8 mouse cellular contexts compared by ENCODE assay signal in the genomic region with DNA sequence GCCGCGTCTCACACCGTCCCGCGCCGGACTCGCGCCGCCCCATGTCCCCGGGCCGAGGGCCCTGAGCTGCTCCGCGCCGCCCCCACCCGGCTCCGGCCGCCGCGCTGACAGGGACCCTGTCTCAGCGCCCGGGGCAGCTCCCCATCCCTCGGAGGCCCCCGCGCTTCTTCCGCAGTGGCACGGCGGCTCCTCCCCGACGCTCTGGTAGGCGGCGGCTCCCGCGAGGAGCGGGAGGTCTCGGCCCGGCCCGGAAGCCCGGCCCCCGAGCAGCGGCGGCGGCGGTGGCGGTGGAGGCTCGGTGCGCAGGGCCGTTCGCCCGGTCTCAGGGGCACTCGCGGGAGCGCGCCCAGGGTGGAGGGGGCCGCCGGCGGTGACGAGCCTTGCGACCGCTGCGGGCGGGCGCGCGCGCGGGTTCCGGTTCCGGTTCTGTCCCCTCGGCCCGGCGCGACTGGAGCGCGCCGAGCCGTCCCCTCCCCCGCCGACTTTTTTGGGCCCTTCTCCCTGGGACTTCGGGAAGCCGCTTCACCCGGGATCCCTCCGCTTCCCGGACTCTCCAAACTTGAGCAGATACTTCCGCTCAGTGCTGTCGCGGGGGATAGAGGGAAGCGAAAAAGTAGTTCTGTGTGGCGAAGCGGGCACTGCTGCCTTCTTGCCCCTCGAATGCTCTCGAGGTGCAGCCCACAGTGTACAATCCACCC. TPM values are rescaled to one million over a fixed set of nuclear protein-coding genes. Genes with fewer than 3 reads are reported as not detected.
DNase-seq lines count a peak whose midpoint lies in the region; ATAC-seq and TF ChIP-seq lines count a peak whose summit lies in the region.

No protein-coding gene starts in this region.

- POLR2A ChIA-PET in Patski (lab: Charles Lee), result interaction anchor here (1.1 to 1.7 kb wide), 3 partner anchors 12 to 104 kb away, joined by 3 to 5 read pairs (median 3); no protein-coding TSS in a partner anchor

- peak overlapping the region; percentile 74 for H3K4me3 ChIP-seq in hindbrain, embryonic 12.5 days

- in situ Hi-C loops in Patski (cut with MboI; ENCODE audit: low pct_unique_long_range_greater_than_20kb), result loop anchor here (5.0 kb wide), 1 partner anchor 104 kb away; no protein-coding TSS in a partner anchor

- no peaks in the 10 kb centered on the region for H3K27me3 ChIP-seq in Patski
- no peaks in the 10 kb centered on the region for H3K27me3 ChIP-seq in hindbrain, embryonic 12.5 days

- H3K4me1 ChIP-seq in hindbrain, embryonic 12.5 days, result peaks cover 35% of the 10 kb centered on the region

- H3K4me2 ChIP-seq in hindbrain, embryonic 12.5 days (replicated peaks), result peak overlapping the region; percentile 93

- no peak for TF ChIP-seq CTCF in Patski (IDR thresholded peaks at IDR 0.05)

- peaks cover 7% of the 10 kb centered on the region for H3K36me3 ChIP-seq in hindbrain, embryonic 12.5 days

- H3K9ac ChIP-seq in hindbrain, embryonic 12.5 days, result peak overlapping the region; percentile 94

- DNase-seq in Patski (ENCODE audit: low read depth, low spot score), result no peak
- DNase-seq in cerebellum, postnatal 14 days, result peak; percentile 94 to 95
- DNase-seq in frontal cortex, postnatal 14 days (ENCODE audit: low spot score in 2 of 2), result peak; percentile 79 to 86
- DNase-seq in layer of hippocampus, postnatal 10 days (ENCODE audit: low spot score in 2 of 2), result peak; percentile 92 to 94
- peak; percentile 97 for DNase-seq in lung, postnatal 10 days
- peak; percentile 92 for DNase-seq in retina, embryonic 14.5 days (ENCODE audit: low spot score)
- peak; percentile 45 to 60 for DNase-seq in thymus, postnatal 36 days

- peak overlapping the region; percentile 89 for H3K27ac ChIP-seq in hindbrain, embryonic 12.5 days

- WGBS in hindbrain, embryonic 12.5 days, result under 1% methylated on average over 64 of the region's 91 CpGs

- peak; percentile 67 for ATAC-seq in Patski
- peak; percentile 87 for ATAC-seq in hindbrain, embryonic 12.5 days (ENCODE audit: low FRiP score)

- CTCF ChIA-PET in Patski (lab: Charles Lee), result interaction anchor here (1.9 kb wide), 1 partner anchor 105 kb away, joined by 11 read pairs; no protein-coding TSS in a partner anchor

- no peaks in the 10 kb centered on the region for H3K9me3 ChIP-seq in hindbrain, embryonic 12.5 days (replicated peaks)

RNA-seq across cellular contexts. Expression of gene Arhgef12, which starts 1.2 kb away (rescaled TPM):
- 91.2 TPM for polyA plus RNA-seq in Patski (2021)
- 16.1 and 18.5 TPM in 2 replicates for polyA plus RNA-seq in hindbrain, embryonic 12.5 days (2016; fragmentation: Nextera tagmentation; extraction: Ambion mirVana)
- total RNA-seq in layer of hippocampus, postnatal 10 days (2021), result 100 to 1,000 TPM; 146 to 151 TPM

RNA-seq across cellular contexts. Expression of gene Tmem136, which starts 10.6 kb away (rescaled TPM):
- 27.9 TPM for polyA plus RNA-seq in Patski (2021)
- 10.7 and 13.7 TPM in 2 replicates for polyA plus RNA-seq in hindbrain, embryonic 12.5 days (2016; fragmentation: Nextera tagmentation; extraction: Ambion mirVana)
- total RNA-seq in layer of hippocampus, postnatal 10 days (2021), result 10 to 100 TPM; 17.0 to 19.7 TPM
